Comparison of ENCODE assay signal across 7 mouse cellular contexts in genomic region chr6:67266664-67267407, GRCm38 (mm10). TPM values are rescaled to one million over a fixed set of nuclear protein-coding genes. Genes with fewer than 3 reads are reported as not detected.
DNase-seq lines count a peak whose midpoint lies in the region; ATAC-seq and TF ChIP-seq lines count a peak whose summit lies in the region.

No protein-coding gene starts in this region.

- peak; percentile 95 for DNase-seq in adrenal gland, postnatal 10 days
- DNase-seq in embryonic facial prominence, embryonic 10.5 days (ENCODE audit: low spot score) = peak; percentile 97
- peak; percentile 89 for DNase-seq in gonadal fat pad, adult 2 months (ENCODE audit: low read depth)
- peak; percentile 96 for DNase-seq in left cerebral cortex, postnatal 4 days

- H3K36me3 ChIP-seq in embryonic facial prominence, embryonic 10.5 days (replicated peaks) = peaks cover 10% of the 10 kb centered on the region
- no peaks in the 10 kb centered on the region for H3K36me3 ChIP-seq in intestine, postnatal 0 days (ENCODE audit: control insufficient read depth, insufficient read depth)
- H3K36me3 ChIP-seq in midbrain, embryonic 12.5 days = peaks cover 5% of the 10 kb centered on the region
- peaks cover 5% of the 10 kb centered on the region for H3K36me3 ChIP-seq in small intestine, adult 2 months (ENCODE audit: control insufficient read depth, insufficient read depth, low read length)

- peak overlapping the region; percentile 97 for H3K9ac ChIP-seq in intestine, postnatal 0 days (ENCODE audit: low read depth, low read length)
- H3K9ac ChIP-seq in midbrain, embryonic 12.5 days (replicated peaks) = peak overlapping the region; percentile 99

- TF ChIP-seq CTCF in intestine, postnatal 0 days (IDR thresholded peaks at IDR 0.05; ENCODE audit: low read depth) = no peak
- no peak for TF ChIP-seq CTCF in small intestine, adult 2 months (IDR thresholded peaks at IDR 0.05; ENCODE audit: extremely low read depth, insufficient read length, insufficient replicate concordance, low read depth, low read length)

- peak overlapping the region; percentile 100 for H3K4me3 ChIP-seq in embryonic facial prominence, embryonic 10.5 days
- H3K4me3 ChIP-seq in intestine, postnatal 0 days (ENCODE audit: low read depth, low read length) = peak overlapping the region; percentile 96
- H3K4me3 ChIP-seq in midbrain, embryonic 12.5 days = peak overlapping the region; percentile 92
- H3K4me3 ChIP-seq in small intestine, adult 2 months (ENCODE audit: low read depth, low read length) = peak overlapping the region; percentile 89

- no peaks in the 10 kb centered on the region for H3K27me3 ChIP-seq in embryonic facial prominence, embryonic 10.5 days (replicated peaks; ENCODE audit: low read depth, poor library complexity, severe bottlenecking)
- H3K27me3 ChIP-seq in intestine, postnatal 0 days (replicated peaks; ENCODE audit: control insufficient read depth, insufficient read depth, low read length) = no peaks in the 10 kb centered on the region
- no peaks in the 10 kb centered on the region for H3K27me3 ChIP-seq in midbrain, embryonic 12.5 days
- H3K27me3 ChIP-seq in small intestine, adult 2 months (ENCODE audit: control insufficient read depth, insufficient read depth, low read length) = no peaks in the 10 kb centered on the region

- intact Hi-C loops in left cerebral cortex, postnatal 4 days (cut with DNase I) = no loop called here

- TF ChIP-seq POLR2A in small intestine, adult 2 months (IDR thresholded peaks at IDR 0.05; ENCODE audit: low read depth, low read length) = peak; percentile 80

- peak overlapping the region; percentile 99 for H3K27ac ChIP-seq in embryonic facial prominence, embryonic 10.5 days (replicated peaks)
- peak overlapping the region; percentile 86 for H3K27ac ChIP-seq in intestine, postnatal 0 days (ENCODE audit: low read depth, low read length)
- H3K27ac ChIP-seq in midbrain, embryonic 12.5 days (replicated peaks) = peak overlapping the region; percentile 91
- H3K27ac ChIP-seq in small intestine, adult 2 months (ENCODE audit: insufficient read depth, low read depth, low read length) = peak overlapping the region; percentile 83

- WGBS in embryonic facial prominence, embryonic 10.5 days = under 1% methylated on average over 68 of the region's 68 CpGs
- WGBS in intestine, postnatal 0 days = under 1% methylated on average over 67 of the region's 68 CpGs
- WGBS in midbrain, embryonic 12.5 days = under 1% methylated on average over 68 of the region's 68 CpGs
- under 1% methylated on average over 68 of the region's 68 CpGs for WGBS in small intestine, adult 2 months

- H3K4me1 ChIP-seq in embryonic facial prominence, embryonic 10.5 days = peaks cover 16% of the 10 kb centered on the region
- H3K4me1 ChIP-seq in intestine, postnatal 0 days (replicated peaks; ENCODE audit: control insufficient read depth, insufficient read depth, low read length) = no peaks in the 10 kb centered on the region
- H3K4me1 ChIP-seq in midbrain, embryonic 12.5 days = peaks cover 6% of the 10 kb centered on the region; the same call in 1 of the 2 replicates
- H3K4me1 ChIP-seq in small intestine, adult 2 months (ENCODE audit: control insufficient read depth, insufficient read depth, insufficient read length, low read length) = no peaks in the 10 kb centered on the region

- H3K4me2 ChIP-seq in intestine, postnatal 0 days (replicated peaks; ENCODE audit: low read depth) = peak overlapping the region; percentile 82
- H3K4me2 ChIP-seq in midbrain, embryonic 12.5 days (replicated peaks) = peak overlapping the region; percentile 80

- ATAC-seq in intestine, postnatal 0 days = peak; percentile 99
- peak; percentile 99 for ATAC-seq in midbrain, embryonic 12.5 days (ENCODE audit: low FRiP score, low read depth)

- no peaks in the 10 kb centered on the region for H3K9me3 ChIP-seq in embryonic facial prominence, embryonic 10.5 days
- no peaks in the 10 kb centered on the region for H3K9me3 ChIP-seq in intestine, postnatal 0 days (ENCODE audit: control insufficient read depth)
- H3K9me3 ChIP-seq in midbrain, embryonic 12.5 days = no peaks in the 10 kb centered on the region

RNA-seq across cellular contexts. Expression of gene Serbp1, which starts 28.9 kb away (rescaled TPM):
- 100 to 1,000 TPM; 321 to 336 TPM for total RNA-seq in adrenal gland, postnatal 10 days (2021)
- polyA plus RNA-seq in embryonic facial prominence, embryonic 10.5 days (2016; fragmentation: Nextera tagmentation; extraction: Ambion mirVana) = 503 and 518 TPM in 2 replicates
- polyA plus RNA-seq in gonadal fat pad, adult 2 months (2012; rRNA removed) = 37.8 and 64.9 TPM in 2 replicates
- 209 and 220 TPM in 2 replicates for polyA plus RNA-seq in intestine, postnatal 0 days (2015; fragmentation: Nextera tagmentation; extraction: Ambion mirVana)
- 100 to 1,000 TPM; 284 to 314 TPM for total RNA-seq in left cerebral cortex, postnatal 4 days (2021)
- 414 and 467 TPM in 2 replicates for polyA plus RNA-seq in midbrain, embryonic 12.5 days (2016; fragmentation: Nextera tagmentation; extraction: Ambion mirVana)
- 7.4 and 22.0 TPM in 2 replicates for polyA plus RNA-seq in small intestine, adult 2 months (2012; rRNA removed)

Comparison
In these comparisons a context has a peak if more than half of its experiments do, and no peak if none do; other contexts are left out.
1. Peak in every context shown above with its lines: DNase-seq, ATAC-seq, H3K4me3 ChIP-seq and H3K27ac ChIP-seq.